Mouse (Mus musculus) neural tube, embryonic 12.5 days (tissue): ENCODE data around the gene Cngb1. TPM values are rescaled to one million over a fixed set of nuclear protein-coding genes. Genes with fewer than 3 reads are reported as not detected.

Source experiments
- ATAC-seq: fragments of 200-750 bp; cut with Nextera tagmentation; 2 replicates; pipeline ENCODE4 v1.8.0; 2017; ENCODE audit warnings: low read depth, mild to moderate bottlenecking, moderate TSS enrichment, moderate library complexity; ENCODE audit not compliant: low FRiP score
- H3K27ac ChIP-seq: fragments of 300-500 bp; sonication (generic); 2 replicates; pipeline ENCODE4 v1.5.1; 2016
- H3K27me3 ChIP-seq: fragments of 300-500 bp; sonication (generic); replicated peaks from 2 replicates; pipeline ENCODE4 v1.6.1; 2016; ENCODE audit warnings: mild to moderate bottlenecking
- H3K36me3 ChIP-seq: fragments of 300-500 bp; sonication (generic); 2 replicates; pipeline ENCODE4 v1.6.1; 2016; ENCODE audit warnings: mild to moderate bottlenecking
- H3K4me1 ChIP-seq: fragments of 300-500 bp; sonication (generic); 2 replicates; pipeline ENCODE4 v1.6.1; 2016
- H3K4me2 ChIP-seq: fragments of 300-500 bp; sonication (generic); replicated peaks from 2 replicates; pipeline ENCODE4 v1.6.1; 2016; ENCODE audit warnings: mild to moderate bottlenecking
- H3K4me3 ChIP-seq: fragments of 300-500 bp; sonication (generic); 2 replicates; pipeline ENCODE4 v1.5.1; 2016
- H3K9ac ChIP-seq: fragments of 300-500 bp; sonication (generic); 2 replicates; pipeline ENCODE4 v1.6.1; 2016; ENCODE audit warnings: mild to moderate bottlenecking
- H3K9me3 ChIP-seq: fragments of 300-500 bp; sonication (generic); 2 replicates; pipeline ENCODE4 v1.6.1; 2016; ENCODE audit warnings: mild to moderate bottlenecking
- whole genome bisulfite sequencing: fragments of 180-500 bp; shearing (Covaris S2); methylation state at CpG from one replicate; pipeline ENCODE4 v1.1.7; 2016; 5-methylcytosine and 5-hydroxymethylcytosine counted together
- polyA plus RNA-seq: library from polyadenylated mRNA; unstranded; fragments of >200 nt; fragmentation: Nextera tagmentation; extraction: Ambion mirVana; gene quantifications from 2 replicates; pipeline ENCODE4 v1.2.1, GENCODE M21; 2016

The Cngb1 gene
- polyA plus RNA-seq, 1 experiment from 2014 or later, result 0.85 TPM

GRCm38 (mm10) chr8:95202649-95203275, 103.6 kb downstream of the Cngb1 start, which contains the start of gene Kifc3:
Kifc3 (minus strand) TSS chr8:95202812.
- ATAC-seq, result no peak
- Histone ChIP-seq H3K4me2 (no peak within 1 kb of the TSS), H3K9ac (no peak within 1 kb of the TSS), H3K36me3 (no peaks in the 10 kb centered on the region), H3K4me3 (no peak within 1 kb of the TSS), H3K27ac (no peak within 1 kb of the TSS), H3K4me1 (no peaks in the 10 kb centered on the region; the same call in 1 of the 2 replicates), H3K27me3 (no peaks in the 10 kb centered on the region; the same call in 1 of the 2 replicates), H3K9me3 (no peaks in the 10 kb centered on the region)
- 73% methylated on average over 14 of the region's 14 CpGs for WGBS

GRCm38 (mm10) chr8:95202056-95202570, 104.3 kb downstream of the Cngb1 start:
- Histone ChIP-seq H3K4me1 (no peaks in the 10 kb centered on the region; the same call in 1 of the 2 replicates), H3K4me2 (no peak overlapping the region), H3K4me3 (no peak overlapping the region), H3K27me3 (no peaks in the 10 kb centered on the region; the same call in 1 of the 2 replicates), H3K36me3 (no peaks in the 10 kb centered on the region), H3K9ac (no peak overlapping the region), H3K27ac (no peak overlapping the region), H3K9me3 (no peaks in the 10 kb centered on the region)
- ATAC-seq, result no peak
- WGBS, result 72% methylated on average over 8 of the region's 8 CpGs

DNA sequence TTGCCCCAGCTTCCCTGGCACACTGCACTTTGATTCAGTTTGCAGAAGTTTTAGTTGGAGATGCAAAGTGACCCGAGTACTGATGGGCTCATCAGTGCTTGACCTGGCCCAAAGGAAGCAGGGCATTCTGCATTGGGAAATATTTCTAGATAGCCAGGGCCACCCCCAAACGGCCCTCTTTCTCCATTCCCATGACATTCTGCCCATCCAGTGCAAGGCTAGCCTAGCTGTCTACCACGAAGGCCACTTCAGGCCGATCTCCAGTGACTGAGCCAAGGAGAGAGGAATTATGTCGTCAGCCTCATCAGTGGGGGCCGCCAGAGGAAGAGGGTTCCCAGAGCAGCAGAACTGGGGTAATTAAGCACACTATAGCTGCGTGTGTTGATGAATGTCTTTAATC, 104.9 kb downstream of the Cngb1 start:
- H3K4me2 ChIP-seq, result no peak overlapping the region
- H3K36me3 ChIP-seq, result no peaks in the 10 kb centered on the region
- H3K27me3 ChIP-seq, result no peaks in the 10 kb centered on the region; the same call in 1 of the 2 replicates
- ATAC-seq, result no peak
- H3K4me3 ChIP-seq, result no peak overlapping the region
- 63% methylated on average over 7 of the region's 7 CpGs for WGBS
- no peak overlapping the region for H3K9ac ChIP-seq
- no peak overlapping the region for H3K27ac ChIP-seq
- no peaks in the 10 kb centered on the region for H3K9me3 ChIP-seq
- H3K4me1 ChIP-seq, result no peaks in the 10 kb centered on the region; the same call in 1 of the 2 replicates

DNA sequence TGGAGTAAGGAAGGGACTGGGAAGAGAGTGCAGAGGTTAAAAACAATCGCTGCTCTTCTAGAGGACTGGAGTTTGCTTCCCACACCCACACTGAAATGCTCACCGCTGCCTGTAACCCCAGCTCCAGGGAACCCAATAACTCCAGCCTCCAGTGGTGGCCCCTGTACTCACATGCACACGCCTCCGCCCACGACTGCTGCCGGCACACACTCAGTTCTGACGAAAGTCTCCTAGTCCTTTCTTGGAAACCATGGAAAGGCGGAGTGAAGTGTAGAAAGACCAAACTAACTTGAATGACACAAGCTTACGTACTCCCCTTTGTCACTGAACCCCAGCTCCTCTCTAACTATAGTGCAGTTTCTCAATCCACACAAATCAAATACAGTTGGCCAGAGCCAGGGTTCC, 106.4 kb downstream of the Cngb1 start:
- ATAC-seq, result no peak
- H3K4me1 ChIP-seq, result no peaks in the 10 kb centered on the region; the same call in 1 of the 2 replicates
- no peak overlapping the region for H3K4me3 ChIP-seq
- no peak overlapping the region for H3K27ac ChIP-seq
- 87% methylated on average over 9 of the region's 9 CpGs for whole genome bisulfite sequencing
- no peaks in the 10 kb centered on the region for H3K9me3 ChIP-seq
- no peaks in the 10 kb centered on the region for H3K27me3 ChIP-seq
- no peaks in the 10 kb centered on the region for H3K36me3 ChIP-seq
- H3K4me2 ChIP-seq, result no peak overlapping the region
- no peak overlapping the region for H3K9ac ChIP-seq

DNA sequence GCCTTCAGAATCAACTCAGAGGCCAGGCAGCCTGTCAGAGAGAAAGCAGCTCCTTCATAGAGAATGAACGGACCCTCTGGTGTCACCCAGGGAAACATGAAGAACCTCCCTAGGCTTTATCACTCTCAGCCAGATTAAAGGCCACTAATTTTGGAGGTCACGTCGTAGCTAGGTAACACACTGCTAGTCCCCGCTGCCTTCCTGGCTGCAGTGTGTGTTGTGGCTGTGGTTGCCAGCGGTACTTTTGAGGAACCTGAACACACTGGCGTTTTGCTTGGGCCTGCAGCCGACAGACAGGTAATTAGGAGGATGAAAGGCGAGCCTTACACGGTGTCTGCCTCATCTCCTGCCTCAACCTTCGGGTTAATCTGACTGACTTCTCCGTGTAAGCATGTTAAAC, 110.7 kb downstream of the Cngb1 start:
- Histone ChIP-seq H3K4me3 (no peak overlapping the region), H3K27ac (no peak overlapping the region), H3K9me3 (no peaks in the 10 kb centered on the region), H3K4me1 (no peaks in the 10 kb centered on the region), H3K27me3 (no peaks in the 10 kb centered on the region), H3K9ac (no peak overlapping the region), H3K4me2 (no peak overlapping the region), H3K36me3 (no peaks in the 10 kb centered on the region)
- no peak for ATAC-seq
- 80% methylated on average over 11 of the region's 11 CpGs for WGBS

GRCm38 (mm10) chr8:95191497-95192175, 114.7 kb downstream of the Cngb1 start:
- H3K9ac ChIP-seq, result no peak overlapping the region
- H3K4me1 ChIP-seq, result no peaks in the 10 kb centered on the region
- H3K4me3 ChIP-seq, result no peak overlapping the region
- H3K27me3 ChIP-seq, result no peaks in the 10 kb centered on the region
- no peak overlapping the region for H3K27ac ChIP-seq
- H3K9me3 ChIP-seq, result no peaks in the 10 kb centered on the region
- H3K36me3 ChIP-seq, result no peaks in the 10 kb centered on the region
- WGBS, result 87% methylated on average over 9 of the region's 9 CpGs
- ATAC-seq, result no peak
- no peak overlapping the region for H3K4me2 ChIP-seq

Other genes with a start within 250 kb of the Cngb1 start
- 32.0 and 38.7 TPM in 2 replicates for gene Katnb1, start 225.4 kb downstream of the Cngb1 start, polyA plus RNA-seq
- gene Kifc3, start 103.8 kb downstream of the Cngb1 start, polyA plus RNA-seq, result 12.8 and 15.0 TPM in 2 replicates
- 0.50 TPM in 1 of 2 replicates, not detected in the other for gene Tepp, start 4.0 kb upstream of the Cngb1 start, polyA plus RNA-seq
- 19.8 and 20.5 TPM in 2 replicates for gene Zfp319, start 25.4 kb upstream of the Cngb1 start, polyA plus RNA-seq
- 36.4 and 39.2 TPM in 2 replicates for gene Usb1, start 25.7 kb upstream of the Cngb1 start, polyA plus RNA-seq
- gene Mmp15, start 45.7 kb upstream of the Cngb1 start, polyA plus RNA-seq, result 36.4 and 41.3 TPM in 2 replicates
- 124 and 127 TPM in 2 replicates for gene Cfap20, start 128.3 kb upstream of the Cngb1 start, polyA plus RNA-seq
- gene Csnk2a2, start 183.5 kb upstream of the Cngb1 start, polyA plus RNA-seq, result 9.1 and 12.6 TPM in 2 replicates
- 0.20 TPM in 1 of 2 replicates, not detected in the other for gene Ccdc113, start 227.5 kb upstream of the Cngb1 start, polyA plus RNA-seq